Mouse (Mus musculus) C2C12 (cell line): ENCODE data around the gene Nr2c2ap.

ENCODE experiments used
- CEBPB ChIP-seq: IDR thresholded peaks from one replicate; pipeline ENCODE4 v1.6.1; 2011; ENCODE audit warnings: low read depth, mild to moderate bottlenecking, control low read depth, moderate library complexity
- CTCF ChIP-seq: IDR thresholded peaks from one replicate; pipeline ENCODE4 v1.5.1; 2011; ENCODE audit not compliant: control insufficient read depth, insufficient read depth, insufficient read length
- FOSL1 ChIP-seq: IDR thresholded peaks from one replicate; pipeline ENCODE4 v1.8.0; 2011; ENCODE audit warnings: mild to moderate bottlenecking, low read length; ENCODE audit not compliant: poor library complexity, insufficient read depth, severe bottlenecking
- MAX ChIP-seq: IDR thresholded peaks from one replicate; pipeline ENCODE4 v1.6.1; 2011; ENCODE audit warnings: mild to moderate bottlenecking, control low read depth
- MYOD1 ChIP-seq: IDR thresholded peaks from one replicate; pipeline ENCODE4 v1.6.1; 2011; ENCODE audit warnings: low read depth; ENCODE audit not compliant: control insufficient read depth, insufficient read length
- MYOG ChIP-seq: IDR thresholded peaks from one replicate; pipeline ENCODE4 v1.6.1; 2011; ENCODE audit not compliant: control insufficient read depth, insufficient read length; ENCODE audit errors: extremely low read depth
- USF1 ChIP-seq: IDR thresholded peaks from one replicate; pipeline ENCODE4 v1.6.1; 2011; ENCODE audit warnings: low read depth, mild to moderate bottlenecking, control low read depth, moderate library complexity

GRCm38 (mm10) chr8:70100241-70100640, 30.9 kb upstream of the Nr2c2ap start:
- TF ChIP-seq CTCF (no peak), FOSL1 (no peak), USF1 (no peak), MYOG (no peak), MYOD1 (no peak), MAX (no peak), CEBPB (no peak)
